Mouse (Mus musculus) Muller cell, postnatal 12 days (primary cell): ENCODE results near the gene Ms4a4d.

Experiments
- DNase-seq: peaks from one replicate; pipeline ENCODE4 v3.0.0-alpha.2; 2015; ENCODE audit errors: inconsistent ontology term

The Ms4a4d gene

GRCm38 (mm10) chr19:11574965-11575364 lies 38.4 kb downstream of the Ms4a4d start:
- DNase-seq: no peak

GRCm38 (mm10) chr19:11589205-11589604 lies 52.6 kb downstream of the Ms4a4d start:
- no peak for DNase-seq

GRCm38 (mm10) chr19:11589891-11590449 lies 53.4 kb downstream of the Ms4a4d start:
- no peak for DNase-seq

- DNase-seq: no peak
These were observed 64.7 kb downstream of the Ms4a4d start for GRCm38 (mm10) chr19:11601349-11601748.

GRCm38 (mm10) chr19:11602026-11602425 lies 65.4 kb downstream of the Ms4a4d start:
- peak; percentile 65 for DNase-seq

- no peak for DNase-seq
These were observed 68.0 kb downstream of the Ms4a4d start, which contains the start of gene Ms4a6d for GRCm38 (mm10) chr19:11604603-11605002. Gene Ms4a6d (minus strand): TSS chr19:11604849.
